Mouse (Mus musculus): ENCODE results near the gene Ppm1a. TPM values are rescaled to one million over a fixed set of nuclear protein-coding genes. Genes with fewer than 3 reads are reported as not detected.

Ppm1a gene
- polyA plus RNA-seq, 1 experiment from 2014 or later: 44.0 TPM

DNA sequence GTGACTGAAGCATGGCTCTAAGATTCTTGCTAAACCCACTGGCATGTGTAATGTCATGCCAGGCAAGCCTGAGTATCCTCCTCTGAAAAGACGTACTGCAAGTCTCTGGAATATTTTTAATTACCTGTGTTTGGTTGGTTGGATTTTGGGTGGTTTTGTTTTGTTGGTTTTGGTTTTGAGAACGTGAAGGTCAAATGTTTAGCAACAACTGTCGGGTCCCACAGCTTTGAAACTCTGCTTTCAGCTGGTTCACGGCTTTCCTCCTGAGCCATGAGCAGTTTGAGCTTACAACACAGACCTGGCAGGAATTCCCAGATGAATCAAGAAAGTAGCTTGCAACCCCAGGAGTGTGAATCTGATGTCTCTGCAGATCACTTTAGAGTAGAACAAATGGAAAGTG lies 29.7 kb downstream of the Ppm1a start:
- Histone ChIP-seq H3K9ac (no peak overlapping the region), H3K36me3 (ENCODE audit: poor library complexity, severe bottlenecking) (peaks cover 36% of the 10 kb centered on the region), H3K4me2 (no peak overlapping the region), H3K27me3 (no peaks in the 10 kb centered on the region), H3K9me3 (replicated peaks) (no peaks in the 10 kb centered on the region), H3K4me1 (no peaks in the 10 kb centered on the region), H3K4me3 (no peak overlapping the region), H3K27ac (no peak overlapping the region)
- no peak for ATAC-seq
- WGBS: 92% methylated on average over 4 of the region's 4 CpGs

GRCm38 (mm10) chr12:72790538-72790937 lies 33.3 kb downstream of the Ppm1a start:
- Histone ChIP-seq H3K4me3 (no peak overlapping the region), H3K27me3 (no peaks in the 10 kb centered on the region), H3K9me3 (replicated peaks) (no peaks in the 10 kb centered on the region), H3K36me3 (ENCODE audit: poor library complexity, severe bottlenecking) (peaks cover 39% of the 10 kb centered on the region), H3K4me1 (no peaks in the 10 kb centered on the region), H3K9ac (no peak overlapping the region), H3K27ac (no peak overlapping the region), H3K4me2 (no peak overlapping the region)
- WGBS: 52% methylated on average over 7 of the region's 7 CpGs
- ATAC-seq: no peak

GRCm38 (mm10) chr12:72792320-72793091 lies 35.3 kb downstream of the Ppm1a start:
- Histone ChIP-seq H3K27me3 (no peaks in the 10 kb centered on the region), H3K4me2 (no peak overlapping the region), H3K27ac (no peak overlapping the region), H3K4me1 (no peaks in the 10 kb centered on the region), H3K9me3 (replicated peaks) (no peaks in the 10 kb centered on the region), H3K4me3 (no peak overlapping the region), H3K9ac (no peak overlapping the region), H3K36me3 (ENCODE audit: poor library complexity, severe bottlenecking) (peaks cover 42% of the 10 kb centered on the region)
- no peak for ATAC-seq
- WGBS: 87% methylated on average over 11 of the region's 11 CpGs

DNA sequence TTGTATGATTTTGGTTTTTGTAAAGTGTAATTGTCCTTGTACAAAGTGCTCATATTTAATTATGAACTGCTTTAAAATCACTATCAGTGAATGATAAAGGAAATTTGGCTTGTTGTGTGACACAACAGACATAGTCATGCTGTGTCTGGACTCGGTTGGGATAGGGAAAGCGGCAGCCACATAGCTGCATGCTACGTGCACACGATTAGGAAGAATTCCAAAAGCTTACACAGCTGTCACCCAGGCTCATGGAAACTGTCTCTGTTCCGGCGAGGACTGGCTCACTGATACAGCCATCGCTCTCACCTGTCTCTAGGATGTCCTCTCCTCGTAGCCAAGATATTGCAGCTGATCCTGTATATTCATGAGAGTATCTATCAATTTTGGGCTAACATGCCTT lies 36.7 kb downstream of the Ppm1a start:
- Histone ChIP-seq H3K9me3 (replicated peaks) (no peaks in the 10 kb centered on the region), H3K36me3 (ENCODE audit: poor library complexity, severe bottlenecking) (peaks cover 42% of the 10 kb centered on the region), H3K27me3 (no peaks in the 10 kb centered on the region), H3K4me1 (no peaks in the 10 kb centered on the region), H3K9ac (no peak overlapping the region), H3K27ac (no peak overlapping the region), H3K4me2 (no peak overlapping the region), H3K4me3 (no peak overlapping the region)
- 90% methylated on average over 8 of the region's 8 CpGs for WGBS
- ATAC-seq: no peak

- no peaks in the 10 kb centered on the region for H3K9me3 ChIP-seq (replicated peaks)
- H3K4me3 ChIP-seq: no peak overlapping the region
- ATAC-seq: no peak
- no peak overlapping the region for H3K27ac ChIP-seq
- H3K4me1 ChIP-seq: no peaks in the 10 kb centered on the region
- 85% methylated on average over 6 of the region's 6 CpGs for WGBS
- H3K4me2 ChIP-seq: no peak overlapping the region
- H3K27me3 ChIP-seq: no peaks in the 10 kb centered on the region
- H3K36me3 ChIP-seq (ENCODE audit: poor library complexity, severe bottlenecking): 0 out of 2 replicates have a peak, but pooled peaks cover 3% of the 10 kb centered on the region
- no peak overlapping the region for H3K9ac ChIP-seq
Measured at GRCm38 (mm10) chr12:72809798-72810197, 52.5 kb downstream of the Ppm1a start.

- Histone ChIP-seq H3K4me1 (no peaks in the 10 kb centered on the region), H3K4me3 (no peak overlapping the region), H3K4me2 (no peak overlapping the region), H3K36me3 (ENCODE audit: poor library complexity, severe bottlenecking) (0 out of 2 replicates have a peak, but pooled peaks cover 3% of the 10 kb centered on the region), H3K27ac (no peak overlapping the region), H3K9me3 (replicated peaks) (peaks cover 4% of the 10 kb centered on the region), H3K27me3 (no peaks in the 10 kb centered on the region), H3K9ac (no peak overlapping the region)
- ATAC-seq: no peak
- WGBS: 83% methylated on average over 3 of the region's 3 CpGs
Measured at GRCm38 (mm10) chr12:72811588-72811987, 54.3 kb downstream of the Ppm1a start.

DNA sequence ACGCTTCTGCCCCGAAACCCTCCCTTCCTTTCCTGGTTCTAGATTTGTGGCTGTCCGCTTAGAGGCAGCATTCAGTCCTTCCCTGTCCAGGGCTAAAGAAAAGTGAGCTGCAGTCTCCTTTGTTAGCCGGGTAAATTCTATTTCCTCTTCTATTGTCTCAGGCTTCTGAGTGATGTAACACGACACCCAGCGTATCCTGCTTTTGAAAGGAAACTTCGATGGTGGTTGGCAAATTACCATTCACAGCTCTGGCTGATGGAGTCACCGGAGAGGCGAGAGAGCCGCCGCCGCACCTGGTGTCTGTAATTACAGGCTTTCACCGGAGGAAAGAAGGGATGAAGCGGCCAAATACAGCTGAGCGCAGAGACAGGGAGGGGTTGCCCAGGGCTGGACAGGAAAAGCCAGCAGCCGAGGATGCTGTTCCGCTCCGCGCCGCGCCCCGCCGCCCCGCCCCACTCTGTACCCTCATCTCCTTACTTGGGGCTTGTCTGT lies 63.7 kb downstream of the Ppm1a start:
- peak; percentile 86 for ATAC-seq
- 1% methylated on average over 24 of the region's 24 CpGs for WGBS
- Histone ChIP-seq H3K4me3 (peak overlapping the region; percentile 39), H3K4me1 (peaks cover 15% of the 10 kb centered on the region), H3K36me3 (ENCODE audit: poor library complexity, severe bottlenecking) (no peaks in the 10 kb centered on the region), H3K9me3 (replicated peaks) (peaks cover under 1% of the 10 kb centered on the region; the same call in 1 of the 2 replicates), H3K27me3 (peaks cover 58% of the 10 kb centered on the region), H3K27ac (peak overlapping the region; percentile 45; the same call in 1 of the 2 replicates), H3K9ac (peak overlapping the region; percentile 55), H3K4me2 (peak overlapping the region; percentile 68)

DNA sequence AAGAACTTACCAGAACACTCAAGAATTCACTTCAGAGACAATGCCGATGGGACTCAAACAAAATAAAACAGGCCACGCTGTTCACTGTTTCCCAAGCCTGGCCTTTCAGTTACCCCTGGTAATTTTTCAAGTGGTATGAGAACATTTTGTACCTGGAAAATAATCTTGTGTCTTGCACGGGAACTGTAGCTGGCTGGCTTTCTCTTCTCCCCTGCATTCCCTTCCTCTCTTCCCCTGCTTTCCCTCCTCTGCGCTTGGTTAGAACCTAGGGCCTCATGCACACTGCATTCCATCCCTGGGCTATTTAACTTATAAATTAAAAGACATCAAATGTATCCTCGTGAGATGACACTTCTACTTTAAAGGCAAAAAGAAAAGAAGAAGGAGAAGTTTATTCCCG lies 64.3 kb downstream of the Ppm1a start:
- Histone ChIP-seq H3K9me3 (replicated peaks) (no peaks in the 10 kb centered on the region), H3K27ac (0 out of 2 replicates have a peak overlapping the region, but pooled peaks have one; percentile 45), H3K4me2 (peak overlapping the region; percentile 68), H3K4me1 (peaks cover 15% of the 10 kb centered on the region), H3K4me3 (peak overlapping the region; percentile 39), H3K9ac (peak overlapping the region; percentile 55; the same call in 1 of the 2 replicates), H3K36me3 (ENCODE audit: poor library complexity, severe bottlenecking) (no peaks in the 10 kb centered on the region), H3K27me3 (peaks cover 58% of the 10 kb centered on the region)
- no peak for ATAC-seq
- WGBS: 36% methylated on average over 6 of the region's 6 CpGs

DNA sequence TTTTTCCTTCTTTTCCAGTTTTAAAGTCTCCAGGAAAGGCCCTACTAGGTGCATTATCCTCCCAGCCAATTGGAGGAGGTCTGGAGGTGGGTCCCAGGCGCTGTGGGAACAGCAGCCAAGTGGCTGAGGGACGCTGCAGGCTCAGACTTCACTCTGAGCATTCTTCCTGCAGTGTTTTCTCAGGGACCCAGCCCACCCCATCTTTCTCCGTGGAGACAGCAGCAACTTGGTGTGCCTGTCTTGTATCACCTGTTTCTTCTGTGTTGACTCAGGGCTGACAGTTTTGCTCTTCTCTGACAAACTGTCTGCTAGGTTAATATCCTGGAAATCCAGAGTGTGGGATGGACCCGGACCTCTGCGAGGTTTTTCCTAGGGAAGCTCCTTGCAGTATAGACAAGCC lies 68.4 kb downstream of the Ppm1a start:
- 52% methylated on average over 5 of the region's 5 CpGs for WGBS
- Histone ChIP-seq H3K27ac (no peak overlapping the region), H3K4me1 (peaks cover 9% of the 10 kb centered on the region), H3K4me2 (no peak overlapping the region), H3K9ac (no peak overlapping the region), H3K27me3 (peaks cover 60% of the 10 kb centered on the region), H3K4me3 (no peak overlapping the region), H3K9me3 (replicated peaks) (no peaks in the 10 kb centered on the region), H3K36me3 (ENCODE audit: poor library complexity, severe bottlenecking) (no peaks in the 10 kb centered on the region)
- ATAC-seq: no peak

DNA sequence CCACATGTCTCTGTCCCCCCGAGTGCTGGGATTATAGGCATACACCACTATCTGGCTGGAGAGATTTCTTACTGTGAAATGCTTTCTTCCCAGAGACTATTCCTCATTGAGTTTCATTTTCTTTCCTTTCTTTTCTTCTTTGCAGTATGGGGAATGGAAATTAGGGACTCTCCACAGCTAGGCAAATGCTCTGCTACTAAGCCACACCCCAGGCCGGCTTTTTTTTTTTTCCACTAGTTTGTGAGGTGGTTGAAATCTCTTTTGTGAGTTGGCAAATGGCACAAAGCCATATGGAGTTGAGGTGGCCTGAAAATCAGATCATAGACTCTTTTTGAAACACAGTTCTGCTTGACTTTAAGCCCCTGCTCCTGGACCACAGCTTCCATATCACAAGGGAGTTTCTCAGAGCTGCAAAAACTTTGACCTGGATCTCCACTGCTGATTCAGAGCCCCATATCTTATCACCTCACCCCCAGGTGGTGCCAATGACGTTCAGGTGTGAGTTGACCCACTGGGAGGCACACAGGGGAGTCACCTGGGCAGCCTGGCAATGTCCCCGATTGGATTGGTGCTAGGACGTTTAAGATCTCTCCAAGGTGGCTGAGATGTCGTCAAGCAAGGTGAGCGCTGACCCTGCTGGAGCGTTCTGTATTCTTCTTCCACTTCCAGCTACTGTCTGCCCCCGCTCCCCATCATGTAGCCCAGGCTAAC lies 71.7 kb downstream of the Ppm1a start:
- Histone ChIP-seq H3K27ac (no peak overlapping the region), H3K4me1 (peaks cover 11% of the 10 kb centered on the region), H3K4me2 (no peak overlapping the region), H3K36me3 (ENCODE audit: poor library complexity, severe bottlenecking) (no peaks in the 10 kb centered on the region), H3K9ac (no peak overlapping the region), H3K9me3 (replicated peaks) (no peaks in the 10 kb centered on the region), H3K27me3 (peaks cover 61% of the 10 kb centered on the region), H3K4me3 (no peak overlapping the region)
- 86% methylated on average over 9 of the region's 9 CpGs for WGBS
- no peak for ATAC-seq

DNA sequence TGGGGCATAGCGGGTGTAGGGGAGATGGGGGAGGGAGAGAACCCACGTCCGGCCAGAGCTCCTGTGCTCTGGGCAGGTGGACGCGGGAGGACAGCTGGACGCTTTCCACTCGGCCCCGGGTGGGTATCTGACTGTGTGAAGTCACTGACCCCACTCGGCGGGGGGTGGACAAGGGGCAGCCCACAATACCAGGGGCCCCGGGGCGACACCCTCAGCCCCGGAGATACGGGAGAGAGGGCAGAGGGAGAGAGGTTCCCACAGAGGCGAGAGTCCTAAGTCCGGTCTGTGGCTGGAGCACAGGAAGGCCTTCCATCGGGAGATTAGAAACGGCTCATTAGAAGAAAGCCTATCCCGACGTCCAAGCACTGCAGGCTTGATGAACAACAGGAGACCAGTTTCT lies 72.5 kb downstream of the Ppm1a start:
- H3K27me3 ChIP-seq: peaks cover 69% of the 10 kb centered on the region
- no peaks in the 10 kb centered on the region for H3K36me3 ChIP-seq (ENCODE audit: poor library complexity, severe bottlenecking)
- no peak overlapping the region for H3K9ac ChIP-seq
- no peak overlapping the region for H3K4me3 ChIP-seq
- 66% methylated on average over 20 of the region's 20 CpGs for WGBS
- H3K27ac ChIP-seq: no peak overlapping the region
- peaks cover 11% of the 10 kb centered on the region for H3K4me1 ChIP-seq
- H3K4me2 ChIP-seq: no peak overlapping the region
- no peak for ATAC-seq
- H3K9me3 ChIP-seq (replicated peaks): no peaks in the 10 kb centered on the region

- Histone ChIP-seq H3K27ac (no peak overlapping the region), H3K27me3 (peaks cover 67% of the 10 kb centered on the region), H3K36me3 (ENCODE audit: poor library complexity, severe bottlenecking) (no peaks in the 10 kb centered on the region), H3K4me2 (no peak overlapping the region), H3K4me1 (peaks cover 11% of the 10 kb centered on the region), H3K9ac (no peak overlapping the region), H3K9me3 (replicated peaks) (no peaks in the 10 kb centered on the region), H3K4me3 (no peak overlapping the region)
- WGBS: 46% methylated on average over 8 of the region's 8 CpGs
- ATAC-seq: no peak
Measured at GRCm38 (mm10) chr12:72830317-72830716, 73.1 kb downstream of the Ppm1a start.

Measured in forebrain, embryonic 13.5 days (tissue).